Mouse (Mus musculus) thymus, adult 2 months (tissue): ENCODE measurements around the gene Bbip1.
A peak's percentile ranks its signal among the peaks of the same experiment; 100 is the strongest.

Source experiments
- CTCF ChIP-seq: fragments of 200-500 bp; IDR thresholded peaks from 2 replicates; pipeline ENCODE4 v1.5.1; 2012; ENCODE audit warnings: mild to moderate bottlenecking, control low read depth, low read length, moderate library complexity, borderline replicate concordance; ENCODE audit not compliant: control insufficient read depth, poor library complexity, insufficient read depth; ENCODE audit errors: extremely low read depth
- POLR2A ChIP-seq: fragments of 200-500 bp; IDR thresholded peaks from 2 replicates; pipeline ENCODE4 v1.6.1; 2012; ENCODE audit warnings: mild to moderate bottlenecking, low read length, control low read depth, moderate library complexity; ENCODE audit not compliant: control insufficient read depth, poor library complexity, insufficient read depth; ENCODE audit errors: extremely low read depth

DNA sequence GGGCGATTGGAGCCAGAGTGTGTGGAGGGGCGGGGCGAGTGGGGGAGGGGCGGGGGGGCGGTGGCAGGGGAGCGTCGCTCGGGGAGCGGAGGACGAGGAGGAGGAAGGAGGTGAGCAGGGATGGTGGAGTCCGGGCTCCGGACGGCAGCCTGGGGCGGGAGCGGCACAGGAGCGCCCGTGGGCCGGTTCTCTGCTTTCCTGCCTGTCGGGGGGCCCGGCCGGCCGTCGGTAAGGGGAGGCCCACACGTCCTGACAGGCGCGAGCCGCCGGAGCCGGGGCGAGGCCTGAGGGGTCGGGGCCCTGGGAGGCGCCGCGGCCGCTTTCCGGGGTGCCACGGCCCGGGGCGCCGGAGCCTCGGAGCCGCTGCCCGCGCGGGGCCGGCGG lies 351 bp upstream of the Bbip1 start:
- peak; percentile 72 for TF ChIP-seq POLR2A
- TF ChIP-seq CTCF: no peak
